Mouse (Mus musculus) CH12.LX (cell line): ENCODE measurements around the gene Tbc1d30. TPM values are rescaled to one million over a fixed set of nuclear protein-coding genes. Genes with fewer than 3 reads are reported as not detected.

Source experiments
- DNase-seq: peaks from one replicate; pipeline ENCODE4 v3.0.0-alpha.2; 2013; ENCODE audit errors: extremely low read depth
- H3K27ac ChIP-seq: 2 replicates; pipeline ENCODE4 v1.5.1; 2012; ENCODE audit warnings: low read depth, mild to moderate bottlenecking, control low read depth, moderate library complexity; ENCODE audit not compliant: insufficient read depth
- H3K27me3 ChIP-seq: replicated peaks from 2 replicates; pipeline ENCODE3; 2012; ENCODE audit warnings: inconsistent platforms
- H3K36me3 ChIP-seq, 2 experiments: replicated peaks in 1 of 2; 2 replicates each; pipeline versions ENCODE3 to v1.6.1; 2012; ENCODE audit warnings: inconsistent platforms in 1 of 2, low read length in 1 of 2, mild to moderate bottlenecking in 1 of 2, mixed read lengths in 1 of 2, moderate library complexity in 1 of 2; ENCODE audit not compliant: control insufficient read depth in 1 of 2, insufficient read depth in 1 of 2
- H3K4me1 ChIP-seq, 2 experiments: 2 replicates each; pipeline ENCODE4 v1.6.1; 2012; ENCODE audit warnings: inconsistent platforms in 1 of 2, moderate library complexity in 1 of 2; ENCODE audit not compliant: insufficient read depth in 2 of 2, control insufficient read depth in 1 of 2
- H3K4me2 ChIP-seq: 2 replicates; pipeline ENCODE4 v1.6.1; 2012; ENCODE audit warnings: low read depth, mild to moderate bottlenecking, control low read depth; ENCODE audit not compliant: poor library complexity, insufficient read depth, severe bottlenecking
- H3K4me3 ChIP-seq, 3 experiments: fragments of 150-350 bp in 1 of 3; sonication (generic) in 1 of 3; replicated peaks in 1 of 3; 2 replicates each; pipeline versions ENCODE3 to v1.5.1; 2011 to 2012; ENCODE audit warnings: low read depth in 2 of 3, low read length in 2 of 3, mild to moderate bottlenecking in 2 of 3, moderate library complexity in 2 of 3, control low read depth in 1 of 3, improper control_type of control experiment in 1 of 3, inconsistent platforms in 1 of 3, mixed read lengths in 1 of 3; ENCODE audit not compliant: poor library complexity in 1 of 3
- H3K79me2 ChIP-seq: replicated peaks from 2 replicates; pipeline ENCODE4 v1.6.1; 2012; ENCODE audit warnings: mild to moderate bottlenecking, moderate library complexity; ENCODE audit not compliant: control insufficient read depth, poor library complexity, insufficient read depth, severe bottlenecking; ENCODE audit errors: extremely low read depth
- H3K9ac ChIP-seq: 2 replicates; pipeline ENCODE4 v1.6.1; 2012; ENCODE audit warnings: low read depth, mild to moderate bottlenecking, control low read depth, moderate library complexity; ENCODE audit not compliant: insufficient read depth
- H3K9me3 ChIP-seq: replicated peaks from 2 replicates; pipeline ENCODE3; 2012; ENCODE audit warnings: low read length, inconsistent platforms, mixed read lengths
- BHLHE40 ChIP-seq: IDR thresholded peaks from 2 replicates; pipeline ENCODE4 v1.6.1; 2011; ENCODE audit warnings: mild to moderate bottlenecking, low read depth, low read length, improper control_type of control experiment
- CHD1 ChIP-seq: IDR thresholded peaks from 2 replicates; pipeline ENCODE4 v1.6.1; 2012; ENCODE audit warnings: low read depth, low read length, improper control_type of control experiment, inconsistent platforms
- CTCF ChIP-seq, 2 experiments: IDR thresholded peaks in 1 of 2; conservative IDR thresholded peaks in 1 of 2; 2 replicates each; pipeline ENCODE4 v1.5.1; 2011 to 2012; ENCODE audit warnings: low read depth in 2 of 2, low read length in 2 of 2, improper control_type of control experiment in 1 of 2, inconsistent platforms in 1 of 2, mild to moderate bottlenecking in 1 of 2, moderate library complexity in 1 of 2
- E2F4 ChIP-seq: IDR thresholded peaks from 2 replicates; pipeline ENCODE4 v1.6.1; 2011; ENCODE audit warnings: low read depth, low read length, improper control_type of control experiment; ENCODE audit not compliant: insufficient replicate concordance
- ELF1 ChIP-seq: IDR thresholded peaks from 2 replicates; pipeline ENCODE4 v1.6.1; 2014; ENCODE audit warnings: low read depth, mild to moderate bottlenecking, inconsistent platforms, low read length, improper control_type of control experiment
- EP300 ChIP-seq: IDR thresholded peaks from 2 replicates; pipeline ENCODE4 v1.6.1; 2011; ENCODE audit warnings: low read length, improper control_type of control experiment
- ETS1 ChIP-seq: conservative IDR thresholded peaks from 2 replicates; pipeline ENCODE4 v1.6.1; 2012; ENCODE audit warnings: low read depth, mild to moderate bottlenecking, inconsistent platforms, low read length, improper control_type of control experiment, moderate library complexity
- GABPA ChIP-seq: IDR thresholded peaks from 2 replicates; pipeline ENCODE4 v1.6.1; 2012; ENCODE audit warnings: low read depth, low read length, improper control_type of control experiment, inconsistent platforms; ENCODE audit not compliant: insufficient replicate concordance
- HCFC1 ChIP-seq: IDR thresholded peaks from 2 replicates; pipeline ENCODE4 v1.6.1; 2012; ENCODE audit warnings: low read depth, mild to moderate bottlenecking, inconsistent platforms, low read length, improper control_type of control experiment
- IRF4 ChIP-seq: IDR thresholded peaks from 2 replicates; pipeline ENCODE4 v1.6.1; 2014; ENCODE audit warnings: low read depth, mild to moderate bottlenecking, inconsistent platforms, low read length, improper control_type of control experiment
- JUN ChIP-seq: IDR thresholded peaks from 2 replicates; pipeline ENCODE4 v1.6.1; 2011; ENCODE audit warnings: low read depth, mild to moderate bottlenecking, low read length, improper control_type of control experiment, moderate library complexity; ENCODE audit not compliant: insufficient read depth
- MAX ChIP-seq: IDR thresholded peaks from 2 replicates; pipeline ENCODE4 v1.6.1; 2011; ENCODE audit warnings: low read length, improper control_type of control experiment
- MAZ ChIP-seq: IDR thresholded peaks from 2 replicates; pipeline ENCODE4 v1.6.1; 2012; ENCODE audit warnings: low read depth, mild to moderate bottlenecking, inconsistent platforms, low read length, improper control_type of control experiment, moderate library complexity
- MEF2A ChIP-seq: IDR thresholded peaks from 2 replicates; pipeline ENCODE4 v1.6.1; 2014; ENCODE audit warnings: low read depth, mild to moderate bottlenecking, inconsistent platforms, low read length, improper control_type of control experiment, borderline replicate concordance
- MXI1 ChIP-seq: IDR thresholded peaks from 2 replicates; pipeline ENCODE4 v1.6.1; 2011; ENCODE audit warnings: mild to moderate bottlenecking, low read depth, low read length, improper control_type of control experiment
- MYC ChIP-seq: IDR thresholded peaks from 2 replicates; pipeline ENCODE4 v1.6.1; 2011; ENCODE audit warnings: low read depth, mild to moderate bottlenecking, improper control_type of control experiment, low read length
- NELFE ChIP-seq: IDR thresholded peaks from 2 replicates; pipeline ENCODE4 v1.6.1; 2011; ENCODE audit warnings: low read depth, low read length, improper control_type of control experiment
- NRF1 ChIP-seq: IDR thresholded peaks from 2 replicates; pipeline ENCODE4 v1.6.1; 2014; ENCODE audit warnings: low read depth, mild to moderate bottlenecking, inconsistent platforms, low read length, improper control_type of control experiment, moderate library complexity
- PAX5 ChIP-seq: IDR thresholded peaks from 2 replicates; pipeline ENCODE4 v1.6.1; 2012; ENCODE audit warnings: low read length, inconsistent platforms, mixed read lengths
- POLR2A ChIP-seq: IDR thresholded peaks from 2 replicates; pipeline ENCODE4 v1.6.1; 2011; ENCODE audit warnings: low read depth, mild to moderate bottlenecking, improper control_type of control experiment, low read length
- POLR2AphosphoS2 ChIP-seq: IDR thresholded peaks from 2 replicates; pipeline ENCODE4 v1.6.1; 2011; ENCODE audit warnings: low read depth, low read length, improper control_type of control experiment
- RAD21 ChIP-seq: IDR thresholded peaks from 2 replicates; pipeline ENCODE4 v1.6.1; 2011; ENCODE audit warnings: low read depth, mild to moderate bottlenecking, low read length, improper control_type of control experiment, moderate library complexity
- SMC3 ChIP-seq: IDR thresholded peaks from 2 replicates; pipeline ENCODE4 v1.6.1; 2011; ENCODE audit warnings: low read depth, low read length, improper control_type of control experiment
- TBP ChIP-seq: conservative IDR thresholded peaks from 2 replicates; pipeline ENCODE4 v1.6.1; 2011; ENCODE audit warnings: low read depth, low read length, improper control_type of control experiment
- TCF12 ChIP-seq: IDR thresholded peaks from 2 replicates; pipeline ENCODE4 v1.6.1; 2014; ENCODE audit warnings: low read depth, mild to moderate bottlenecking, inconsistent platforms, low read length, improper control_type of control experiment
- UBTF ChIP-seq: IDR thresholded peaks from 2 replicates; pipeline ENCODE4 v1.6.1; 2012; ENCODE audit warnings: low read depth, mild to moderate bottlenecking, inconsistent platforms, low read length, improper control_type of control experiment, moderate library complexity
- USF1 ChIP-seq: IDR thresholded peaks from 2 replicates; pipeline ENCODE4 v1.6.1; 2014; ENCODE audit warnings: low read depth, mild to moderate bottlenecking, inconsistent platforms, low read length, improper control_type of control experiment
- ZC3H11A ChIP-seq: IDR thresholded peaks from 2 replicates; pipeline ENCODE4 v1.6.1; 2012; ENCODE audit warnings: low read depth, mild to moderate bottlenecking, inconsistent platforms, low read length, improper control_type of control experiment
- ZKSCAN1 ChIP-seq: IDR thresholded peaks from 2 replicates; pipeline ENCODE4 v1.6.1; 2012; ENCODE audit warnings: low read depth, inconsistent platforms, low read length, improper control_type of control experiment, borderline replicate concordance
- ZNF384 ChIP-seq: IDR thresholded peaks from 2 replicates; pipeline ENCODE4 v1.6.1; 2012; ENCODE audit warnings: low read depth, low read length, improper control_type of control experiment, inconsistent platforms
- dilution Hi-C: fragments of 300-500 bp; cut with MboI; formaldehyde crosslinking; loops from 2 replicates; pipeline ENCODE4 v1.14.3; 2020; ENCODE audit warnings: low sequenced_read_pairs; ENCODE audit not compliant: extremely low pct_unique_long_range_greater_than_20kb, extremely low pct_ligation_motif_present
- in situ Hi-C: fragments of 300-500 bp; cut with MboI; formaldehyde crosslinking; loops from 3 replicates; pipeline ENCODE4 v1.14.3; 2019; ENCODE audit warnings: low sequenced_read_pairs, low pct_ligation_motif_present, low pct_unique_long_range_greater_than_20kb, mixed read lengths
- polyA plus RNA-seq: library from polyadenylated mRNA; unstranded; fragments of >175 nt; gene quantifications from 2 replicates; pipeline ENCODE4 v1.2.1, GENCODE M21; 2012; ENCODE audit warnings: low read depth; ENCODE audit not compliant: insufficient read length
- total RNA-seq, 2 experiments: library from RNA; depleted of rRNA; stranded (reverse); fragments of 300-350 nt in 1 of 2; fragments of >200 nt in 1 of 2; gene quantifications; 2 replicates each; pipeline ENCODE4 v1.2.3; 2012 to 2014

Tbc1d30 gene
- total and polyA plus RNA-seq, 3 experiments, result 0.16 TPM; not detected in 2

DNA sequence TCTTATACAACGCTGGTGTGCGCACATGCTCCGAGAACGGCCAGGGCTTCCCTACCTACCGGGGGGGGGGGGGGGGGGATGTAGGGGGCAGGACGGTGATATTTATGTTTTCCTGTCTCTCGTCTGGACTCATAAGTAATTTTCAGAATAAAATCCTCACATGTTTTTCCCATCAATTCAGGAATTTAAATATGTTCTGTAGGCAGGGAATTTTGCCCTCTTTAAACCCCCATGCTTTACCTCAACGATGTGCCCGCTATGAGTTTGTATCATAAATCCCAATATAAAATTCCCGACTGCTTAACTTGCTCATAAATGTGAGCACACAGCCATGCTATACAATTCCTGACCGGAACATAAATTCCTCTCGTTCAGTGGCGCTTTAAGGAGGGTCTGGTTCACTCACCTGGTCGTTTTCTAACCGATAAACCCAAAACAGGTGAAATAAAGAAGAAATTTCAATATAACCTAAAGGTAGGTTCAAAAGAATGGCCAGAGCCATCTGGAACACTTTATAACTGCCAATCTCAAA lies 122.6 kb downstream of the Tbc1d30 start:
- H3K79me2 ChIP-seq, result no peaks in the 10 kb centered on the region
- H3K9me3 ChIP-seq, result peaks cover 6% of the 10 kb centered on the region
- in situ Hi-C loops, result no loop called here
- DNase-seq, result no peak
- H3K4me1 ChIP-seq, result no peaks in the 10 kb centered on the region
- TF ChIP-seq CHD1, result no peak
- TF ChIP-seq TBP, result no peak
- no peak for TF ChIP-seq CTCF (conservative IDR thresholded peaks at IDR 0.05 in 1 of 2, IDR thresholded peaks at IDR 0.05 in 1 of 2; ENCODE audit: low read depth in 2 of 2, low read length in 2 of 2)
- no peak for TF ChIP-seq EP300
- no peak for TF ChIP-seq IRF4
- no peak for TF ChIP-seq UBTF
- TF ChIP-seq NRF1, result no peak
- no peak for TF ChIP-seq MAZ
- TF ChIP-seq TCF12, result no peak
- TF ChIP-seq ZNF384, result no peak
- TF ChIP-seq JUN, result no peak
- no peak for TF ChIP-seq MAX
- TF ChIP-seq PAX5, result no peak
- TF ChIP-seq MXI1, result no peak
- TF ChIP-seq E2F4, result no peak
- no peak for TF ChIP-seq RAD21
- no peak for TF ChIP-seq ELF1
- TF ChIP-seq ZKSCAN1, result no peak
- TF ChIP-seq ETS1, result no peak
- TF ChIP-seq, all 38 proteins: peak for 0
- Histone ChIP-seq H3K4me3 (no peak overlapping the region), H3K4me2 (no peak overlapping the region), H3K9ac (no peak overlapping the region), H3K27ac (no peak overlapping the region), H3K36me3 (no peaks in the 10 kb centered on the region), H3K27me3 (no peaks in the 10 kb centered on the region)
- dilution Hi-C loops, result no loop called here

DNA sequence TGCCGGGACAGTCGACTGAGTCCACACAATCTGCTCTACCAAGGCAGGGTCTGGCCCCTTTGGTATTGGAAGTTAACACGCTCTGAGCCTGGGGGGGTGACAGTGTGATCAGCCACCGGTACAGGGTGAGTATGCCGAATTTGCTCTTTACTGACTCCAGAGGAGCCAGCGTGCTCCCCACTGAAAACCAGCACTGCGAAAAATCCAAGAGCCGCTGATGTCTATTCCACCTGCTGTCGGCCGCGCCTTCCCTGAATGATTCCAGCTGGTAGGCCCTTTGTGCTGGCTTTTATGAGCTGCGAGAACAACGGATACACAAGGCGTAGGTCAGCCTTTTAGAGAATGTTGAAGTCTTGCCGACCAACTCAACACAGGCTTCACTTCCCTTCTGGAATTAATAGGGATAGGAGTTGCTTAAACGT lies 123.1 kb downstream of the Tbc1d30 start:
- Histone ChIP-seq H3K4me1 (no peaks in the 10 kb centered on the region), H3K36me3 (no peaks in the 10 kb centered on the region), H3K9me3 (peaks cover 6% of the 10 kb centered on the region), H3K4me3 (no peak overlapping the region), H3K27ac (no peak overlapping the region), H3K79me2 (no peaks in the 10 kb centered on the region), H3K27me3 (no peaks in the 10 kb centered on the region), H3K9ac (no peak overlapping the region), H3K4me2 (no peak overlapping the region)
- in situ Hi-C loops (no loop called here), dilution Hi-C loops (no loop called here)
- TF ChIP-seq MEF2A, result no peak
- TF ChIP-seq POLR2AphosphoS2, result no peak
- no peak for TF ChIP-seq CTCF (conservative IDR thresholded peaks at IDR 0.05 in 1 of 2, IDR thresholded peaks at IDR 0.05 in 1 of 2; ENCODE audit: low read depth in 2 of 2, low read length in 2 of 2)
- TF ChIP-seq NELFE, result no peak
- TF ChIP-seq ZNF384, result no peak
- no peak for TF ChIP-seq JUN
- TF ChIP-seq BHLHE40, result no peak
- TF ChIP-seq SMC3, result no peak
- TF ChIP-seq GABPA, result no peak
- TF ChIP-seq USF1, result no peak
- TF ChIP-seq MYC, result no peak
- TF ChIP-seq HCFC1, result no peak
- TF ChIP-seq ZC3H11A, result no peak
- no peak for TF ChIP-seq ELF1
- no peak for TF ChIP-seq POLR2A
- no peak for TF ChIP-seq TCF12
- TF ChIP-seq MXI1, result no peak
- no peak for TF ChIP-seq MAZ
- no peak for DNase-seq
